Comparison of ENCODE assay signal across 33 mouse cellular contexts in the genomic region with DNA sequence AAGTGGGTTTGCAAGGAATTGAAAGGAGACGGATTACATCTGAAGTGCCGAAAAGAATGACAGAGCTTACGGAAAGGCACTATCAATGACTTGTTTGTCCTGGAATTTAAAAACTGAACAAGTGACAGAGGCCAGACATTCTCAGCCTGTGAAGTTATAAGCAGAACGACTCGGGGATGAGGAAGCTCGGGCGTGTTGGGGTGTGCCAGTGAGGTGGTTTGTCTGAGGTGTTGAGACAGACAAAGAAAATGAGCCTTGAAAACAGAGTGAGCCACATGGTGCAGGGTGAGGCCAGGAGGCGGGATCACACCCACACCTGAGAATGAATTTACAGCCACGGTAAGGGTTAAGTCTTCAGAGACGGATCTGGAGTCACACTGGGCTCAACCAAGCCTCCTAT.
DNase-seq lines count a peak whose midpoint lies in the region; ATAC-seq and TF ChIP-seq lines count a peak whose summit lies in the region.
"Had no signal": no experiment of that assay in that cellular context is flagged by ENCODE, and none has a peak within 500 bp of the region (broad histone marks: within the 10 kb centered on the region; RNA-seq: fewer than 3 reads in every experiment).

No protein-coding gene starts in this region.

- no peak for TF ChIP-seq POLR2A in heart, adult 2 months (IDR thresholded peaks at IDR 0.05; ENCODE audit: insufficient read depth, low read depth, low read length)

- peaks cover 8% of the 10 kb centered on the region; the same call in 1 of the 2 replicates for H3K4me1 ChIP-seq in heart, embryonic 11.5 days (ENCODE audit: control insufficient read depth, insufficient read depth, low read length)
- H3K4me1 ChIP-seq in heart, adult 2 months (ENCODE audit: control insufficient read depth, insufficient read depth, low read length): no peaks in the 10 kb centered on the region
- H3K4me1 ChIP-seq in heart, embryonic 16.5 days (ENCODE audit: control insufficient read depth, insufficient read depth, low read length): peaks cover 10% of the 10 kb centered on the region
- H3K4me1 ChIP-seq in midbrain, embryonic 14.5 days (ENCODE audit: control insufficient read depth, insufficient read depth, low read length): peaks cover 31% of the 10 kb centered on the region
- H3K4me1 ChIP-seq in midbrain, embryonic 16.5 days (ENCODE audit: control insufficient read depth, insufficient read depth, low read length): peaks cover 10% of the 10 kb centered on the region
- H3K4me1 ChIP-seq: limb, embryonic 15.5 days; liver, embryonic 13.5 days; megakaryocyte, embryonic 14.5 days had no signal

- ATAC-seq in heart, embryonic 11.5 days (replicated peaks; ENCODE audit: insufficient number of reproducible peaks, low FRiP score, low TSS enrichment): no peak
- no peak for ATAC-seq in heart, embryonic 16.5 days (replicated peaks; ENCODE audit: extremely low read depth, insufficient read depth, low FRiP score)
- ATAC-seq in midbrain, embryonic 14.5 days (ENCODE audit: low FRiP score, low TSS enrichment): no peak
- no peak for ATAC-seq in midbrain, embryonic 16.5 days
- ATAC-seq: CD4-positive, CD25-positive, alpha-beta regulatory T cell, adult 4 months; forebrain, postnatal 0 days; intestine, embryonic 16.5 days; lung, postnatal 0 days; midbrain, embryonic 13.5 days had no signal

- H3K79me2 ChIP-seq in heart, adult 2 months (replicated peaks; ENCODE audit: control insufficient read depth, insufficient read depth, low read length): no peaks in the 10 kb centered on the region

- no peak overlapping the region for H3K9ac ChIP-seq in heart, embryonic 11.5 days (ENCODE audit: low read depth, low read length)
- H3K9ac ChIP-seq in heart, adult 2 months (ENCODE audit: low read depth, low read length): no peak overlapping the region
- no peak overlapping the region for H3K9ac ChIP-seq in heart, embryonic 16.5 days (ENCODE audit: low read length)
- H3K9ac ChIP-seq in midbrain, embryonic 14.5 days (replicated peaks; ENCODE audit: low read length): no peak overlapping the region
- no peak overlapping the region for H3K9ac ChIP-seq in midbrain, embryonic 16.5 days (ENCODE audit: low read depth, low read length)
- H3K9ac ChIP-seq: embryonic facial prominence, embryonic 12.5 days; forebrain, postnatal 0 days; hindbrain, embryonic 12.5 days; limb, embryonic 15.5 days; liver, embryonic 13.5 days; midbrain, embryonic 13.5 days; neural tube, embryonic 12.5 days had no signal

- 0 out of 2 replicates have a peak overlapping the region, but pooled peaks have one; percentile 8 for H3K27ac ChIP-seq in heart, embryonic 11.5 days (ENCODE audit: low read depth, low read length)
- H3K27ac ChIP-seq in heart, adult 2 months: no peak overlapping the region
- H3K27ac ChIP-seq in heart, embryonic 16.5 days (ENCODE audit: low read length): no peak overlapping the region
- H3K27ac ChIP-seq in midbrain, embryonic 14.5 days (replicated peaks; ENCODE audit: low read depth, low read length): 0 out of 2 replicates have a peak overlapping the region, but pooled peaks have one; percentile 37
- no peak overlapping the region for H3K27ac ChIP-seq in midbrain, embryonic 16.5 days (ENCODE audit: low read length)
- H3K27ac ChIP-seq: embryonic facial prominence, embryonic 12.5 days; forebrain, embryonic 10.5 days; hindbrain, embryonic 12.5 days; limb, embryonic 10.5 days; limb, embryonic 15.5 days; liver, embryonic 13.5 days; neural tube, embryonic 12.5 days; stomach, postnatal 0 days had no signal

- WGBS in heart, embryonic 11.5 days (ENCODE audit: insufficient replicate concordance): 36% methylated on average over 10 of the region's 10 CpGs
- 42% methylated on average over 10 of the region's 10 CpGs for WGBS in heart, adult 2 months
- WGBS in heart, embryonic 16.5 days: 33% methylated on average over 10 of the region's 10 CpGs
- WGBS in midbrain, embryonic 14.5 days: 70% methylated on average over 10 of the region's 10 CpGs
- 64% methylated on average over 10 of the region's 10 CpGs for WGBS in midbrain, embryonic 16.5 days

- intact Hi-C loops in heart, adult 2 months (cut with DNase I): no loop called here
- intact Hi-C loops in heart, postnatal 14 days (cut with DNase I): no loop called here

- H3K9me3 ChIP-seq in heart, embryonic 11.5 days (replicated peaks; ENCODE audit: control insufficient read depth, low read length): no peaks in the 10 kb centered on the region
- no peaks in the 10 kb centered on the region for H3K9me3 ChIP-seq in heart, embryonic 16.5 days (replicated peaks; ENCODE audit: control insufficient read depth, low read length)
- no peaks in the 10 kb centered on the region for H3K9me3 ChIP-seq in midbrain, embryonic 14.5 days (ENCODE audit: control insufficient read depth, low read length)
- no peaks in the 10 kb centered on the region for H3K9me3 ChIP-seq in midbrain, embryonic 16.5 days (replicated peaks; ENCODE audit: control insufficient read depth, low read length, poor library complexity, severe bottlenecking)
- H3K9me3 ChIP-seq: embryonic facial prominence, embryonic 12.5 days; forebrain, embryonic 10.5 days; hindbrain, embryonic 12.5 days; limb, embryonic 10.5 days; limb, embryonic 15.5 days; liver, embryonic 13.5 days; midbrain, embryonic 13.5 days; neural tube, embryonic 12.5 days had no signal

- no peaks in the 10 kb centered on the region for H3K27me3 ChIP-seq in heart, embryonic 11.5 days (ENCODE audit: control insufficient read depth, insufficient read depth, low read length)
- H3K27me3 ChIP-seq in heart, adult 2 months (ENCODE audit: control insufficient read depth, insufficient read depth, low read length): no peaks in the 10 kb centered on the region
- no peaks in the 10 kb centered on the region for H3K27me3 ChIP-seq in heart, embryonic 16.5 days (ENCODE audit: control insufficient read depth, insufficient read depth, low read length)
- no peaks in the 10 kb centered on the region for H3K27me3 ChIP-seq in midbrain, embryonic 14.5 days (ENCODE audit: control insufficient read depth, insufficient read depth, low read length)
- H3K27me3 ChIP-seq in midbrain, embryonic 16.5 days (ENCODE audit: control insufficient read depth, insufficient read depth, low read depth, low read length): no peaks in the 10 kb centered on the region
- H3K27me3 ChIP-seq: embryonic facial prominence, embryonic 12.5 days; hindbrain, embryonic 12.5 days; limb, embryonic 15.5 days; liver, embryonic 13.5 days; megakaryocyte, embryonic 14.5 days; midbrain, embryonic 13.5 days; neural tube, embryonic 12.5 days had no signal

- H3K36me3 ChIP-seq in heart, embryonic 11.5 days (ENCODE audit: control insufficient read depth, insufficient read depth, low read length): no peaks in the 10 kb centered on the region
- no peaks in the 10 kb centered on the region for H3K36me3 ChIP-seq in heart, adult 2 months (ENCODE audit: control insufficient read depth, insufficient read depth, low read length)
- no peaks in the 10 kb centered on the region for H3K36me3 ChIP-seq in heart, embryonic 16.5 days (ENCODE audit: control insufficient read depth, insufficient read depth)
- H3K36me3 ChIP-seq in midbrain, embryonic 14.5 days (ENCODE audit: control insufficient read depth, insufficient read depth, low read length): no peaks in the 10 kb centered on the region
- H3K36me3 ChIP-seq in midbrain, embryonic 16.5 days (ENCODE audit: control insufficient read depth, insufficient read depth, low read length): no peaks in the 10 kb centered on the region
- H3K36me3 ChIP-seq: embryonic facial prominence, embryonic 12.5 days; forebrain, embryonic 10.5 days; hindbrain, embryonic 12.5 days; limb, embryonic 10.5 days; limb, embryonic 15.5 days; liver, embryonic 13.5 days; midbrain, embryonic 13.5 days; neural tube, embryonic 12.5 days had no signal

- H3K4me2 ChIP-seq in heart, embryonic 11.5 days: peak overlapping the region; percentile 15
- peak overlapping the region; percentile 36; the same call in 1 of the 2 replicates for H3K4me2 ChIP-seq in heart, embryonic 16.5 days (ENCODE audit: low read depth, low read length)
- H3K4me2 ChIP-seq in midbrain, embryonic 14.5 days (ENCODE audit: low read length): no peak overlapping the region
- H3K4me2 ChIP-seq in midbrain, embryonic 16.5 days (ENCODE audit: low read length): no peak overlapping the region
- H3K4me2 ChIP-seq: embryonic facial prominence, embryonic 12.5 days; hindbrain, embryonic 12.5 days; limb, embryonic 15.5 days; liver, embryonic 13.5 days; midbrain, embryonic 13.5 days; neural tube, embryonic 12.5 days had no signal

- no peak for TF ChIP-seq EP300 in heart, adult 2 months (IDR thresholded peaks at IDR 0.05; ENCODE audit: insufficient read depth, low read depth, low read length)

- DNase-seq in heart, adult 2 months: no peak
- DNase-seq in heart, postnatal 14 days: no peak
- no peak for DNase-seq in midbrain, embryonic 14.5 days
- DNase-seq in left cerebral cortex, adult 9 months (ENCODE audit: low spot score in 2 of 2): no peak
- DNase-seq: adrenal gland, postnatal 10 days; cerebellum, adult 8-10 months; cerebellum, postnatal 36 days; forebrain, postnatal 0 days; kidney, adult 8-10 months; kidney, postnatal 10 days; layer of hippocampus, postnatal 36 days; liver, embryonic 13.5 days; lung, adult 18-20 months; lung, postnatal 4 days; right cerebral cortex, adult 18-20 months; right cerebral cortex, postnatal 4 days; thymus, adult 18-20 months; thymus, postnatal 25 days had no signal

- TF ChIP-seq CTCF in heart, adult 2 months (IDR thresholded peaks at IDR 0.05): no peak

- H3K4me3 ChIP-seq in heart, embryonic 11.5 days (ENCODE audit: low read depth, low read length): no peak overlapping the region
- H3K4me3 ChIP-seq in heart, adult 2 months: no peak overlapping the region
- no peak overlapping the region for H3K4me3 ChIP-seq in heart, embryonic 16.5 days (ENCODE audit: low read length)
- H3K4me3 ChIP-seq in midbrain, embryonic 14.5 days (replicated peaks; ENCODE audit: low read depth, low read length): no peak overlapping the region
- H3K4me3 ChIP-seq in midbrain, embryonic 16.5 days (ENCODE audit: low read depth, low read length): no peak overlapping the region
- H3K4me3 ChIP-seq: embryonic facial prominence, embryonic 12.5 days; forebrain, embryonic 10.5 days; hindbrain, embryonic 12.5 days; limb, embryonic 10.5 days; limb, embryonic 15.5 days; liver, embryonic 13.5 days; megakaryocyte, embryonic 14.5 days; midbrain, embryonic 13.5 days; neural tube, embryonic 12.5 days had no signal

Comparison
In these comparisons a context has a peak if more than half of its experiments do, and no peak if none do; other contexts are left out.
1. H3K27ac ChIP-seq: peak in heart, embryonic 11.5 days (single experiment) and midbrain, embryonic 14.5 days (single experiment); none in heart, adult 2 months (single experiment), heart, embryonic 16.5 days (single experiment) and midbrain, embryonic 16.5 days (single experiment).
2. H3K4me2 ChIP-seq: peak in heart, embryonic 11.5 days (single experiment) and heart, embryonic 16.5 days (single experiment); none in midbrain, embryonic 14.5 days (single experiment) and midbrain, embryonic 16.5 days (single experiment).